Comparison of ENCODE assay signal across 24 mouse cellular contexts in genomic region chr15:6791648-6792047, GRCm38 (mm10).
DNase-seq lines count a peak whose midpoint lies in the region; ATAC-seq and TF ChIP-seq lines count a peak whose summit lies in the region.
"Had no signal": no experiment of that assay in that cellular context is flagged by ENCODE, and none has a peak within 500 bp of the region (broad histone marks: within the 10 kb centered on the region; RNA-seq: fewer than 3 reads in every experiment).

No protein-coding gene starts in this region.

- DNase-seq in gastrocnemius, adult 2 months: no peak
- no peak for DNase-seq in gastrocnemius, adult 8-10 months (ENCODE audit: low spot score in 2 of 2)
- DNase-seq in lung, adult 2 months: no peak
- DNase-seq in lung, postnatal 36 days: peak; percentile 32
- no peak for DNase-seq in urinary bladder, postnatal 25 days (ENCODE audit: low spot score)
- no peak for DNase-seq in right cerebral cortex, postnatal 4 days
- DNase-seq: adrenal gland, adult 8-10 months; adrenal gland, postnatal 25 days; cerebellum, adult 11-12 months; cerebellum, adult 8-10 months; cerebellum, postnatal 14 days; gastrocnemius, postnatal 10 days; heart, adult 18-20 months; heart, postnatal 14 days; heart, postnatal 4 days had no signal

- no peak overlapping the region for H3K4me2 ChIP-seq in lung, embryonic 15.5 days
- H3K4me2 ChIP-seq: forebrain, embryonic 13.5 days; heart, embryonic 13.5 days; hindbrain, embryonic 14.5 days had no signal

- no peak overlapping the region for H3K9ac ChIP-seq in lung, embryonic 15.5 days
- H3K9ac ChIP-seq: forebrain, embryonic 13.5 days; heart, embryonic 13.5 days; hindbrain, embryonic 14.5 days had no signal

- 75% methylated on average over 11 of the region's 11 CpGs for WGBS in lung, embryonic 15.5 days
- 79% methylated on average over 11 of the region's 11 CpGs for WGBS in lung, adult 2 months

- intact Hi-C loops in gastrocnemius, adult 2 months (cut with DNase I): no loop called here

- peaks cover 81% of the 10 kb centered on the region for H3K36me3 ChIP-seq in lung, embryonic 15.5 days

- H3K27me3 ChIP-seq in lung, embryonic 15.5 days: no peaks in the 10 kb centered on the region
- H3K27me3 ChIP-seq: forebrain, embryonic 13.5 days; heart, embryonic 13.5 days had no signal

- no peak for TF ChIP-seq CTCF in gastrocnemius, adult 2 months (IDR thresholded peaks at IDR 0.05)
- TF ChIP-seq CTCF in lung, adult 2 months (IDR thresholded peaks at IDR 0.05; ENCODE audit: insufficient read depth, low read length): no peak

- H3K4me1 ChIP-seq in lung, embryonic 15.5 days: no peaks in the 10 kb centered on the region
- no peaks in the 10 kb centered on the region for H3K4me1 ChIP-seq in lung, adult 2 months (ENCODE audit: control insufficient read depth, insufficient read depth, low read length)
- H3K4me1 ChIP-seq: forebrain, embryonic 10.5 days; forebrain, embryonic 13.5 days; heart, embryonic 10.5 days; heart, embryonic 13.5 days had no signal

- H3K4me3 ChIP-seq in gastrocnemius, adult 2 months: no peak overlapping the region
- H3K4me3 ChIP-seq in lung, embryonic 15.5 days: no peak overlapping the region
- no peak overlapping the region for H3K4me3 ChIP-seq in lung, adult 2 months (replicated peaks; ENCODE audit: extremely low read depth, low read depth, low read length)
- H3K4me3 ChIP-seq: forebrain, embryonic 10.5 days; forebrain, embryonic 13.5 days; heart, embryonic 10.5 days; heart, embryonic 13.5 days had no signal

- peak overlapping the region; percentile 75 for H3K27ac ChIP-seq in gastrocnemius, adult 2 months
- H3K27ac ChIP-seq in lung, embryonic 15.5 days: no peak overlapping the region
- H3K27ac ChIP-seq: forebrain, embryonic 10.5 days; forebrain, embryonic 13.5 days; heart, embryonic 10.5 days; heart, embryonic 13.5 days; hindbrain, embryonic 14.5 days; hindbrain, postnatal 0 days had no signal

- ATAC-seq in lung, embryonic 15.5 days (ENCODE audit: borderline replicate concordance, extremely low read depth, low FRiP score, low TSS enrichment): peak; percentile 46; the same call in 1 of the 2 replicates
- ATAC-seq: activated CD4-positive, CD25-positive, alpha-beta regulatory T cell, adult 4 months; forebrain, embryonic 13.5 days; forebrain, embryonic 16.5 days; hindbrain, postnatal 0 days had no signal

- no peaks in the 10 kb centered on the region for H3K9me3 ChIP-seq in lung, embryonic 15.5 days
- H3K9me3 ChIP-seq: forebrain, embryonic 10.5 days; forebrain, embryonic 13.5 days; heart, embryonic 10.5 days; heart, embryonic 13.5 days had no signal

- no peak for TF ChIP-seq POLR2A in lung, adult 2 months (IDR thresholded peaks at IDR 0.05; ENCODE audit: borderline replicate concordance, extremely low read depth, low read depth, low read length)
